Mouse (Mus musculus) CH12.LX (cell line): ENCODE results near the gene Rnf144b. TPM values are rescaled to one million over a fixed set of nuclear protein-coding genes. Genes with fewer than 3 reads are reported as not detected.
A peak's percentile ranks its signal among the peaks of the same experiment; 100 is the strongest.

Experiments
- DNase-seq: peaks from one replicate; pipeline ENCODE4 v3.0.0-alpha.2; 2013; ENCODE audit errors: extremely low read depth
- H3K27ac ChIP-seq: 2 replicates; pipeline ENCODE4 v1.5.1; 2012; ENCODE audit warnings: low read depth, mild to moderate bottlenecking, control low read depth, moderate library complexity; ENCODE audit not compliant: insufficient read depth
- H3K27me3 ChIP-seq: replicated peaks from 2 replicates; pipeline ENCODE3; 2012; ENCODE audit warnings: inconsistent platforms
- H3K36me3 ChIP-seq, 2 experiments: replicated peaks in 1 of 2; 2 replicates each; pipeline versions ENCODE3 to v1.6.1; 2012; ENCODE audit warnings: inconsistent platforms in 1 of 2, low read length in 1 of 2, mild to moderate bottlenecking in 1 of 2, mixed read lengths in 1 of 2, moderate library complexity in 1 of 2; ENCODE audit not compliant: control insufficient read depth in 1 of 2, insufficient read depth in 1 of 2
- H3K4me1 ChIP-seq, 2 experiments: 2 replicates each; pipeline ENCODE4 v1.6.1; 2012; ENCODE audit warnings: inconsistent platforms in 1 of 2, moderate library complexity in 1 of 2; ENCODE audit not compliant: insufficient read depth in 2 of 2, control insufficient read depth in 1 of 2
- H3K4me2 ChIP-seq: 2 replicates; pipeline ENCODE4 v1.6.1; 2012; ENCODE audit warnings: low read depth, mild to moderate bottlenecking, control low read depth; ENCODE audit not compliant: poor library complexity, insufficient read depth, severe bottlenecking
- H3K4me3 ChIP-seq, 3 experiments: fragments of 150-350 bp in 1 of 3; sonication (generic) in 1 of 3; replicated peaks in 1 of 3; 2 replicates each; pipeline versions ENCODE3 to v1.5.1; 2011 to 2012; ENCODE audit warnings: low read depth in 2 of 3, low read length in 2 of 3, mild to moderate bottlenecking in 2 of 3, moderate library complexity in 2 of 3, control low read depth in 1 of 3, improper control_type of control experiment in 1 of 3, inconsistent platforms in 1 of 3, mixed read lengths in 1 of 3; ENCODE audit not compliant: poor library complexity in 1 of 3
- H3K79me2 ChIP-seq: replicated peaks from 2 replicates; pipeline ENCODE4 v1.6.1; 2012; ENCODE audit warnings: mild to moderate bottlenecking, moderate library complexity; ENCODE audit not compliant: control insufficient read depth, poor library complexity, insufficient read depth, severe bottlenecking; ENCODE audit errors: extremely low read depth
- H3K9ac ChIP-seq: 2 replicates; pipeline ENCODE4 v1.6.1; 2012; ENCODE audit warnings: low read depth, mild to moderate bottlenecking, control low read depth, moderate library complexity; ENCODE audit not compliant: insufficient read depth
- H3K9me3 ChIP-seq: replicated peaks from 2 replicates; pipeline ENCODE3; 2012; ENCODE audit warnings: low read length, inconsistent platforms, mixed read lengths
- CHD1 ChIP-seq: IDR thresholded peaks from 2 replicates; pipeline ENCODE4 v1.6.1; 2012; ENCODE audit warnings: low read depth, low read length, improper control_type of control experiment, inconsistent platforms
- CTCF ChIP-seq, 2 experiments: IDR thresholded peaks in 1 of 2; conservative IDR thresholded peaks in 1 of 2; 2 replicates each; pipeline ENCODE4 v1.5.1; 2011 to 2012; ENCODE audit warnings: low read depth in 2 of 2, low read length in 2 of 2, improper control_type of control experiment in 1 of 2, inconsistent platforms in 1 of 2, mild to moderate bottlenecking in 1 of 2, moderate library complexity in 1 of 2
- ELF1 ChIP-seq: IDR thresholded peaks from 2 replicates; pipeline ENCODE4 v1.6.1; 2014; ENCODE audit warnings: low read depth, mild to moderate bottlenecking, inconsistent platforms, low read length, improper control_type of control experiment
- EP300 ChIP-seq: IDR thresholded peaks from 2 replicates; pipeline ENCODE4 v1.6.1; 2011; ENCODE audit warnings: low read length, improper control_type of control experiment
- JUND ChIP-seq: conservative IDR thresholded peaks from 2 replicates; pipeline ENCODE4 v1.6.1; 2011; ENCODE audit warnings: low read depth, low read length, improper control_type of control experiment
- KAT2A ChIP-seq: IDR thresholded peaks from 2 replicates; pipeline ENCODE4 v1.6.1; 2012; ENCODE audit warnings: low read length, improper control_type of control experiment, inconsistent platforms; ENCODE audit not compliant: insufficient replicate concordance
- MAFK ChIP-seq: IDR thresholded peaks from 2 replicates; pipeline ENCODE4 v1.6.1; 2011; ENCODE audit warnings: low read length, improper control_type of control experiment; ENCODE audit not compliant: insufficient replicate concordance
- MAX ChIP-seq: IDR thresholded peaks from 2 replicates; pipeline ENCODE4 v1.6.1; 2011; ENCODE audit warnings: low read length, improper control_type of control experiment
- MEF2A ChIP-seq: IDR thresholded peaks from 2 replicates; pipeline ENCODE4 v1.6.1; 2014; ENCODE audit warnings: low read depth, mild to moderate bottlenecking, inconsistent platforms, low read length, improper control_type of control experiment, borderline replicate concordance
- MYC ChIP-seq: IDR thresholded peaks from 2 replicates; pipeline ENCODE4 v1.6.1; 2011; ENCODE audit warnings: low read depth, mild to moderate bottlenecking, improper control_type of control experiment, low read length
- POLR2A ChIP-seq: IDR thresholded peaks from 2 replicates; pipeline ENCODE4 v1.6.1; 2011; ENCODE audit warnings: low read depth, mild to moderate bottlenecking, improper control_type of control experiment, low read length
- TCF12 ChIP-seq: IDR thresholded peaks from 2 replicates; pipeline ENCODE4 v1.6.1; 2014; ENCODE audit warnings: low read depth, mild to moderate bottlenecking, inconsistent platforms, low read length, improper control_type of control experiment
- USF2 ChIP-seq: conservative IDR thresholded peaks from 2 replicates; pipeline ENCODE4 v1.6.1; 2011; ENCODE audit warnings: low read depth, low read length, improper control_type of control experiment
- ZKSCAN1 ChIP-seq: IDR thresholded peaks from 2 replicates; pipeline ENCODE4 v1.6.1; 2012; ENCODE audit warnings: low read depth, inconsistent platforms, low read length, improper control_type of control experiment, borderline replicate concordance
- ZNF384 ChIP-seq: IDR thresholded peaks from 2 replicates; pipeline ENCODE4 v1.6.1; 2012; ENCODE audit warnings: low read depth, low read length, improper control_type of control experiment, inconsistent platforms
- dilution Hi-C: fragments of 300-500 bp; cut with MboI; formaldehyde crosslinking; loops from 2 replicates; pipeline ENCODE4 v1.14.3; 2020; ENCODE audit warnings: low sequenced_read_pairs; ENCODE audit not compliant: extremely low pct_unique_long_range_greater_than_20kb, extremely low pct_ligation_motif_present
- in situ Hi-C: fragments of 300-500 bp; cut with MboI; formaldehyde crosslinking; loops from 3 replicates; pipeline ENCODE4 v1.14.3; 2019; ENCODE audit warnings: low sequenced_read_pairs, low pct_ligation_motif_present, low pct_unique_long_range_greater_than_20kb, mixed read lengths
- polyA plus RNA-seq: library from polyadenylated mRNA; unstranded; fragments of >175 nt; gene quantifications from 2 replicates; pipeline ENCODE4 v1.2.1, GENCODE M21; 2012; ENCODE audit warnings: low read depth; ENCODE audit not compliant: insufficient read length
- total RNA-seq, 2 experiments: library from RNA; depleted of rRNA; stranded (reverse); fragments of 300-350 nt in 1 of 2; fragments of >200 nt in 1 of 2; gene quantifications; 2 replicates each; pipeline ENCODE4 v1.2.3; 2012 to 2014

Rnf144b gene
- total and polyA plus RNA-seq, 3 experiments: not detected

- H3K36me3 ChIP-seq: no peaks in the 10 kb centered on the region
- no peak overlapping the region for H3K27ac ChIP-seq
- TF ChIP-seq MYC: no peak
- 0 out of 4 replicates have a peak, but pooled peaks of 1 of the 2 experiments have one; percentile 25 for TF ChIP-seq CTCF (conservative IDR thresholded peaks at IDR 0.05 in 1 of 2, IDR thresholded peaks at IDR 0.05 in 1 of 2; ENCODE audit: low read depth in 2 of 2, low read length in 2 of 2)
- in situ Hi-C loops (no loop called here), dilution Hi-C loops (no loop called here)
- H3K4me1 ChIP-seq: no peaks in the 10 kb centered on the region
- H3K79me2 ChIP-seq: no peaks in the 10 kb centered on the region
- H3K27me3 ChIP-seq: no peaks in the 10 kb centered on the region
- no peak for DNase-seq
- H3K4me3 ChIP-seq: no peak overlapping the region
- no peak overlapping the region for H3K4me2 ChIP-seq
- no peak overlapping the region for H3K9ac ChIP-seq
- no peaks in the 10 kb centered on the region for H3K9me3 ChIP-seq
Observed at GRCm38 (mm10) chr13:47226521-47226920, 104.1 kb downstream of the Rnf144b start.

GRCm38 (mm10) chr13:47228201-47228600 is 105.7 kb downstream of the Rnf144b start:
- H3K9me3 ChIP-seq: no peaks in the 10 kb centered on the region
- H3K4me1 ChIP-seq: no peaks in the 10 kb centered on the region
- no peak for TF ChIP-seq MYC
- no peak for TF ChIP-seq ZKSCAN1
- TF ChIP-seq MAX: no peak
- no peaks in the 10 kb centered on the region for H3K36me3 ChIP-seq
- no peak overlapping the region for H3K27ac ChIP-seq
- dilution Hi-C loops: no loop called here
- H3K79me2 ChIP-seq: no peaks in the 10 kb centered on the region
- in situ Hi-C loops: no loop called here
- no peak for DNase-seq
- H3K4me3 ChIP-seq: no peak overlapping the region
- H3K9ac ChIP-seq: no peak overlapping the region
- H3K4me2 ChIP-seq: no peak overlapping the region
- no peaks in the 10 kb centered on the region for H3K27me3 ChIP-seq

- H3K4me3 ChIP-seq: no peak overlapping the region
- no peaks in the 10 kb centered on the region for H3K36me3 ChIP-seq
- in situ Hi-C loops: no loop called here
- no peak overlapping the region for H3K4me2 ChIP-seq
- H3K27ac ChIP-seq: no peak overlapping the region
- dilution Hi-C loops: no loop called here
- TF ChIP-seq ELF1: no peak
- no peak for TF ChIP-seq ZNF384
- TF ChIP-seq MAFK: no peak
- no peak for TF ChIP-seq USF2
- TF ChIP-seq TCF12: no peak
- no peak for TF ChIP-seq MAX
- no peak for TF ChIP-seq CHD1
- no peak for TF ChIP-seq KAT2A
- TF ChIP-seq POLR2A: no peak
- no peak for TF ChIP-seq JUND
- no peak for TF ChIP-seq MEF2A
- no peak for TF ChIP-seq EP300
- no peaks in the 10 kb centered on the region for H3K27me3 ChIP-seq
- no peaks in the 10 kb centered on the region for H3K79me2 ChIP-seq
- H3K9me3 ChIP-seq: no peaks in the 10 kb centered on the region
- no peak overlapping the region for H3K9ac ChIP-seq
- no peaks in the 10 kb centered on the region for H3K4me1 ChIP-seq
- DNase-seq: no peak
Observed at GRCm38 (mm10) chr13:47228626-47229190, 106.3 kb downstream of the Rnf144b start.
